Comparison of ENCODE assay signal across 8 mouse cellular contexts in the genomic region with DNA sequence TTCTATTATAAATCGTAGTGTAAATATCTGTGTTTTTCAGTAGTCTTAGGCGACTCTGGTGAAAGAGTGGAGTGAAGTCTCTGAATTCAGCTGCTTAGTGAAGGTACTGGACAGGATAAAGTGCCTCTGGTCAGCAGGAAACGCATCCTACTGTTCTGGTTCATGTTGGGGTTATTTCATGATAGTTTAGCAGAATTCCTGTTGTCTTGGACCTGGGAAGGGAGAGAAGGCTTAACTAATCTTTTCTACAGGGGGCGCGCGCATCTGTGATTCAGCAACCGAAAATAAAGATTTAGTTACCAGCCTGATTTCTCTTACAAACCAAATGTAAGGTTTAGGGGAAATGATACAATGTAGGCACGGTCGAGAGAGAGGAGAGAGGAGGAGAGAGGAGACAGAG. TPM values are rescaled to one million over a fixed set of nuclear protein-coding genes. Genes with fewer than 3 reads are reported as not detected.
DNase-seq lines count a peak whose midpoint lies in the region; ATAC-seq and TF ChIP-seq lines count a peak whose summit lies in the region.

No protein-coding gene starts in this region.

- peak; percentile 63 for TF ChIP-seq CTCF in intestine, postnatal 0 days (IDR thresholded peaks at IDR 0.05; ENCODE audit: low read depth)

- WGBS in intestine, postnatal 0 days, result 13% methylated on average over 9 of the region's 9 CpGs
- WGBS in liver, embryonic 15.5 days (ENCODE audit: insufficient replicate concordance), result 13% methylated on average over 9 of the region's 9 CpGs

- no peaks in the 10 kb centered on the region for H3K4me1 ChIP-seq in intestine, postnatal 0 days (replicated peaks; ENCODE audit: control insufficient read depth, insufficient read depth, low read length)
- H3K4me1 ChIP-seq in liver, embryonic 15.5 days (replicated peaks), result peaks cover 43% of the 10 kb centered on the region

- peaks cover 14% of the 10 kb centered on the region for H3K36me3 ChIP-seq in intestine, postnatal 0 days (ENCODE audit: control insufficient read depth, insufficient read depth)
- H3K36me3 ChIP-seq in liver, embryonic 15.5 days (replicated peaks), result peaks cover 19% of the 10 kb centered on the region

- peak overlapping the region; percentile 79 for H3K4me2 ChIP-seq in intestine, postnatal 0 days (replicated peaks; ENCODE audit: low read depth)
- peak overlapping the region; percentile 96 for H3K4me2 ChIP-seq in liver, embryonic 15.5 days

- peak; percentile 63 to 64 for DNase-seq in right cerebral cortex, postnatal 10 days (ENCODE audit: low spot score in 2 of 2)
- no peak for DNase-seq in right cerebral cortex, adult 18-20 months
- DNase-seq in adrenal gland, postnatal 36 days, result peak; percentile 48 to 58
- DNase-seq in gastrocnemius, postnatal 10 days, result peak; percentile 38
- peak; percentile 43 for DNase-seq in retina, embryonic 14.5 days (ENCODE audit: low spot score)

- no peaks in the 10 kb centered on the region for H3K27me3 ChIP-seq in intestine, postnatal 0 days (replicated peaks; ENCODE audit: control insufficient read depth, insufficient read depth, low read length)
- peaks cover 15% of the 10 kb centered on the region for H3K27me3 ChIP-seq in liver, embryonic 15.5 days

- H3K9me3 ChIP-seq in intestine, postnatal 0 days (ENCODE audit: control insufficient read depth), result no peaks in the 10 kb centered on the region
- no peaks in the 10 kb centered on the region for H3K9me3 ChIP-seq in liver, embryonic 15.5 days (replicated peaks)

- H3K4me3 ChIP-seq in intestine, postnatal 0 days (ENCODE audit: low read depth, low read length), result peak overlapping the region; percentile 100
- peak overlapping the region; percentile 99 for H3K4me3 ChIP-seq in liver, embryonic 15.5 days (replicated peaks)

- no peak for ATAC-seq in intestine, postnatal 0 days
- no peak for ATAC-seq in liver, embryonic 15.5 days (ENCODE audit: insufficient read depth)
- no peak for ATAC-seq in frontal cortex, adult (ENCODE audit: low TSS enrichment)

- H3K27ac ChIP-seq in intestine, postnatal 0 days (ENCODE audit: low read depth, low read length), result peak overlapping the region; percentile 91
- H3K27ac ChIP-seq in liver, embryonic 15.5 days (replicated peaks), result peak overlapping the region; percentile 87

- H3K9ac ChIP-seq in intestine, postnatal 0 days (ENCODE audit: low read depth, low read length), result peak overlapping the region; percentile 57; the same call in 1 of the 2 replicates
- peak overlapping the region; percentile 66 for H3K9ac ChIP-seq in liver, embryonic 15.5 days

RNA-seq across cellular contexts. Expression of gene Serf2, which starts 0.9 kb away (rescaled TPM):
- 100 to 1,000 TPM; 333 to 337 TPM for total RNA-seq in adrenal gland, postnatal 36 days (2021)
- total RNA-seq in gastrocnemius, postnatal 10 days (2021), result 100 to 1,000 TPM; 375 to 398 TPM
- polyA plus RNA-seq in intestine, postnatal 0 days (2015; fragmentation: Nextera tagmentation; extraction: Ambion mirVana), result 608 and 648 TPM in 2 replicates
- 167 and 207 TPM in 2 replicates for polyA plus RNA-seq in liver, embryonic 15.5 days (2015; fragmentation: Nextera tagmentation; extraction: Ambion mirVana)

RNA-seq across cellular contexts. Expression of gene Ell3, which starts 4.1 kb away (rescaled TPM):
- under 1 TPM; 0.17 to 0.36 TPM for total RNA-seq in adrenal gland, postnatal 36 days (2021)
- total RNA-seq in gastrocnemius, postnatal 10 days (2021), result not detected
- polyA plus RNA-seq in intestine, postnatal 0 days (2015; fragmentation: Nextera tagmentation; extraction: Ambion mirVana), result 1.9 and 2.6 TPM in 2 replicates
- 2.9 and 3.0 TPM in 2 replicates for polyA plus RNA-seq in liver, embryonic 15.5 days (2015; fragmentation: Nextera tagmentation; extraction: Ambion mirVana)

RNA-seq across cellular contexts. Expression of gene Hypk, which starts 5.0 kb away (rescaled TPM):
- 10 to 100 TPM; 33.0 to 34.7 TPM for total RNA-seq in adrenal gland, postnatal 36 days (2021)
- total RNA-seq in gastrocnemius, postnatal 10 days (2021), result 10 to 100 TPM; 23.1 to 30.5 TPM
- polyA plus RNA-seq in intestine, postnatal 0 days (2015; fragmentation: Nextera tagmentation; extraction: Ambion mirVana), result 61.6 and 65.1 TPM in 2 replicates
- 76.0 and 87.0 TPM in 2 replicates for polyA plus RNA-seq in liver, embryonic 15.5 days (2015; fragmentation: Nextera tagmentation; extraction: Ambion mirVana)

RNA-seq across cellular contexts. Expression of gene Serinc4, which starts 8.4 kb away (rescaled TPM):
- under 1 TPM in 1 of 2 experiments, not detected in 1; 0.20 TPM for total RNA-seq in adrenal gland, postnatal 36 days (2021)
- total RNA-seq in gastrocnemius, postnatal 10 days (2021), result under 1 TPM in 1 of 2 experiments, not detected in 1; 0.21 TPM
- 0.05 TPM in 1 of 2 replicates, not detected in the other for polyA plus RNA-seq in intestine, postnatal 0 days (2015; fragmentation: Nextera tagmentation; extraction: Ambion mirVana)
- polyA plus RNA-seq in liver, embryonic 15.5 days (2015; fragmentation: Nextera tagmentation; extraction: Ambion mirVana), result not detected in 2 replicates

RNA-seq across cellular contexts. Expression of gene Mfap1b, which starts 25.7 kb away (rescaled TPM):
- total RNA-seq in adrenal gland, postnatal 36 days (2021), result 10 to 100 TPM; 37.8 to 39.9 TPM
- 10 to 100 TPM; 23.3 to 24.8 TPM for total RNA-seq in gastrocnemius, postnatal 10 days (2021)
- 25.5 and 26.7 TPM in 2 replicates for polyA plus RNA-seq in intestine, postnatal 0 days (2015; fragmentation: Nextera tagmentation; extraction: Ambion mirVana)
- 20.4 and 20.6 TPM in 2 replicates for polyA plus RNA-seq in liver, embryonic 15.5 days (2015; fragmentation: Nextera tagmentation; extraction: Ambion mirVana)
